Mouse (Mus musculus): ENCODE measurements at regions not wholly inside any gene's neighbourhood (a gene's known extent, or its start where the extent isn't known, plus 50 kb on each side); places are given as distances from the start of the nearest gene placed in this dataset.
A peak's percentile ranks its signal among the peaks of the same experiment; 100 is the strongest.

DNA sequence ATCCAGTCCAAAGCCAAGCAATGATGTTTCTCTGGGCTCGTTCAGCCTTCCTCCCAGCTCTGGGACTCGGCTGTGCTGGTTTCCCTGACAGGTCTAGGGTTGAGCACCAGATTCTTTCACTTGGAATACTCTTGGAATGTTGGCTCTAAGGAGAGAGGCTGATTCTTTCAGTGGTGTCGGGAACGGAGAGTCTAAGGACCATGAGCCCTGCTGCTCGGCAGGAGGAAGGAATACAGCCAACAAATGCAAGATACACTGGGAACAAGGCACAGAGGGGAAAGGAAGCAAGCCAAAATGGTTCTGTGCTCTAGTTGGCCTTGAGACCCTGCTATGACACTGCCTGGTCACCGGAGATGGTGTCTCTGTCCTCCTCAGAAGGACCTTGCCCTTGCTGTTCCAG is 251.8 kb downstream of the Cbln1 start:
- no peaks in the 10 kb centered on the region for H3K4me1 ChIP-seq (ENCODE audit: control insufficient read depth, insufficient read depth, low read length)
- DNase-seq: no peak
- no peak for TF ChIP-seq POLR2A (IDR thresholded peaks at IDR 0.05; ENCODE audit: borderline replicate concordance, extremely low read depth, low read depth, low read length)
- TF ChIP-seq CTCF (IDR thresholded peaks at IDR 0.05; ENCODE audit: insufficient read depth, low read length): no peak
- H3K4me3 ChIP-seq (replicated peaks; ENCODE audit: extremely low read depth, low read depth, low read length): no peak overlapping the region
- WGBS: 66% methylated on average over 6 of the region's 6 CpGs

DNA sequence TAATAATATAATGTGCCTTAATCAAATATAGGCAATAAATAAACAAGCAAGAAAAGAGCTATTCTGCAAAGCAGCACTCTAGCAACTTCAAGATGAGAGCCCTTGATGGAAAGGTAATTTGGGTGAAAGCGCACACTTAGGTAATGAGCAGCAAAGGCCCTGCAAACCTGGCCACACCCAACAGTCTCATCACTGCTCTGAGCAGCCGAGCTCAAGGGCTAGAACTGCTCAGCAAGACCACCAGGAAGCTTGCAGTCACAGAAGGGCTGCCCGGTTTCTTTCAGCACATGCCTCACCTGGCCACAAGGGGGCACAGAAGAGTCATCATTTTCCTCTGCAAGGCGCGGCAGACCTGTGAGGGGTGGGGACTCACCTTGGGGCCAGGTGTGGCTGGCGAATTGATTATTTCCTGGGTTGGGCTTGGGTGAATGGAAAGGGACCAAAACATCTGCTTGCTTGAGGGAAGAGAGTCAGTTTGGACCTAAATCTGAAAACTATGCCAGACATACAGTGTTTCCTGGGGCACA is 253.4 kb downstream of the Cbln1 start:
- no peak overlapping the region for H3K4me3 ChIP-seq (replicated peaks; ENCODE audit: extremely low read depth, low read depth, low read length)
- no peaks in the 10 kb centered on the region for H3K4me1 ChIP-seq (ENCODE audit: control insufficient read depth, insufficient read depth, low read length)
- 13% methylated on average over 6 of the region's 6 CpGs for WGBS
- DNase-seq: peak; percentile 7
- TF ChIP-seq POLR2A (IDR thresholded peaks at IDR 0.05; ENCODE audit: borderline replicate concordance, extremely low read depth, low read depth, low read length) (no peak), CTCF (IDR thresholded peaks at IDR 0.05; ENCODE audit: insufficient read depth, low read length) (peak; percentile 50; the same call in 1 of the 2 replicates)

DNA sequence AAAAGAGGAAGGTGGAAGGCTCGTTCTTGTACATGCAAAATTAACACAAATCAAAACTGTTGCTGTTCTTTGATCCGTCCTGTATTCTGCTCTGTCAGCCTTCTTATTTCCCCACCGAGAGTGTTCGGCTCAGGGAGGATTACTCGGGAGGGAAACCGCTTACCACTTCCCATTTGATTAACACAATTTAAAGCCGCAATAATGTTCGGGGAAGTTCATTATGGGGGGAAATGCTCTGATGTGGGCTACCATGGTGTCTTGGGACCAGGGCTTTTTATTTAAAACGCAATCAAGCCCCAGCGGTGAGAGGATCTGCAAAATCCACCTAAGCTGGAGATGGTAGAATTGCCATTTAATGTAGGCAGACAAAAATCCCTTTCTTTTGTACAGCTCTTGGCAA is 257.4 kb downstream of the Cbln1 start:
- TF ChIP-seq CTCF (IDR thresholded peaks at IDR 0.05; ENCODE audit: insufficient read depth, low read length) (no peak), POLR2A (IDR thresholded peaks at IDR 0.05; ENCODE audit: borderline replicate concordance, extremely low read depth, low read depth, low read length) (no peak)
- Histone ChIP-seq H3K4me1 (ENCODE audit: control insufficient read depth, insufficient read depth, low read length) (no peaks in the 10 kb centered on the region), H3K4me3 (replicated peaks; ENCODE audit: extremely low read depth, low read depth, low read length) (no peak overlapping the region)
- WGBS: 71% methylated on average over 10 of the region's 10 CpGs
- DNase-seq: no peak

DNA sequence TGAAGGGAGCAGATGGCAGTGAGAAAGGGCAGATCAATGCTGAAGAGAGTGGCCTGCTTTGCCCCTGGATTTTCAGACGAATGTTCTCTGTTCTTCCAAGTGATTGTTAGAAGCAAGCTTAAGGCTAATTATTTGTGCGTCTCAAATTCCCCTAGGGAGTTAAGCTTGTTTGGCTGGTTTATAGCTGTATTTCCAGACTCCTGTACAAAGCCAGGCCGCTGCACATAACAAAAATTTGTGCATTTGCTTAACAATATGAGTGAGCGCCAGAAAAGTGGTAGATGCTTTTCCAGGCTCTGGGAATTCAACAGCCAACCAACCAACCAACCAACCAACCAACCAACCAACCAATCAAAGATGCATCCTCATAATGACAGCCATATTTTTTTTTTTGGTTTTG is 261.9 kb downstream of the Cbln1 start:
- Histone ChIP-seq H3K4me1 (ENCODE audit: control insufficient read depth, insufficient read depth, low read length) (no peaks in the 10 kb centered on the region), H3K4me3 (replicated peaks; ENCODE audit: extremely low read depth, low read depth, low read length) (no peak overlapping the region)
- no peak for DNase-seq
- 70% methylated on average over 4 of the region's 4 CpGs for WGBS
- no peak for TF ChIP-seq CTCF (IDR thresholded peaks at IDR 0.05; ENCODE audit: insufficient read depth, low read length)
- TF ChIP-seq POLR2A (IDR thresholded peaks at IDR 0.05; ENCODE audit: borderline replicate concordance, extremely low read depth, low read depth, low read length): no peak

DNA sequence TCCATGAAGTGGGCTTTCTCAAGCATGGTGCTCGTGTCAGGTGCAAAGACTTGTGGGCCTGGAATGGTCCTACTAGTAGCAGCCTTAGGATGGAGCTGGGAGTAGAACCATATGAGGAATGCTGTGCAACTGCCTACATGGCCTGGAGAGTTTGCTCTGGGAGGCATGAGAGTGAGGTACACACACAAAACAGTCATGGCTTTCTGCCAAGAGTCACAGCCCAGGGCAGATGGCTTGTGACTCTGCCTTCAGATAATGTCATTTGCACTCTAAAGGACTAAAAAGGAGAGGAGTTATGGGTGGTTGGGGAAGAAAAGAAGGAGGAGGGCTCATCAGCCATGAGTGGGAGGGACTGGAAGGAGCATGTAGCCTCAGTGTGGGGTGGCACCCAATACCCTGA is 263.1 kb downstream of the Cbln1 start:
- WGBS: 72% methylated on average over 1 of the region's 1 CpGs
- no peak for DNase-seq

DNA sequence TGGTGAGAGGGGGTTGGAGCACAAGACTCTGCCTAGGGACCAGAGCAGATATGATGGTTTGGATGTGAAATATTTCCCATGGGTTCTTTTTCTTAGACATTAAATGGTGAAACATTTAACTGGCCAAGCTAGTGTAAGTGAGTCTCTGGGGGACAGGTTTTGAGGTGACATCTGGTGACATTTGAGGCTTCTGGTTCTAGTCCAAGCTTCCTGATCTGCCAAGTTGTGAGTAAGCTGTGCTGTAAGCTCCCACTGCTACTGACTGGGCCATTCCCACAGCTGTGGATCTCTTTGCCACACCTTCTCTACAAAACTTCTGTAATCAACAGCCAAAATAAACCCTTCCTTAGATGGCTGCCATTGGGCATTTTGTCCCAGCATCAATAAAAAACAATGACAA is 264.4 kb downstream of the Cbln1 start:
- no peak for DNase-seq
- TF ChIP-seq CTCF (IDR thresholded peaks at IDR 0.05; ENCODE audit: insufficient read depth, low read length): no peak
- TF ChIP-seq POLR2A (IDR thresholded peaks at IDR 0.05; ENCODE audit: borderline replicate concordance, extremely low read depth, low read depth, low read length): no peak
- Histone ChIP-seq H3K4me1 (ENCODE audit: control insufficient read depth, insufficient read depth, low read length) (no peaks in the 10 kb centered on the region), H3K4me3 (replicated peaks; ENCODE audit: extremely low read depth, low read depth, low read length) (no peak overlapping the region)

More for the DNA sequence above, 263.1 kb downstream of the Cbln1 start:
- H3K4me3 ChIP-seq (replicated peaks; ENCODE audit: extremely low read depth, low read depth, low read length): no peak overlapping the region
- TF ChIP-seq CTCF (IDR thresholded peaks at IDR 0.05; ENCODE audit: insufficient read depth, low read length): no peak
- TF ChIP-seq POLR2A (IDR thresholded peaks at IDR 0.05; ENCODE audit: borderline replicate concordance, extremely low read depth, low read depth, low read length): no peak
- H3K4me1 ChIP-seq (ENCODE audit: control insufficient read depth, insufficient read depth, low read length): no peaks in the 10 kb centered on the region

DNA sequence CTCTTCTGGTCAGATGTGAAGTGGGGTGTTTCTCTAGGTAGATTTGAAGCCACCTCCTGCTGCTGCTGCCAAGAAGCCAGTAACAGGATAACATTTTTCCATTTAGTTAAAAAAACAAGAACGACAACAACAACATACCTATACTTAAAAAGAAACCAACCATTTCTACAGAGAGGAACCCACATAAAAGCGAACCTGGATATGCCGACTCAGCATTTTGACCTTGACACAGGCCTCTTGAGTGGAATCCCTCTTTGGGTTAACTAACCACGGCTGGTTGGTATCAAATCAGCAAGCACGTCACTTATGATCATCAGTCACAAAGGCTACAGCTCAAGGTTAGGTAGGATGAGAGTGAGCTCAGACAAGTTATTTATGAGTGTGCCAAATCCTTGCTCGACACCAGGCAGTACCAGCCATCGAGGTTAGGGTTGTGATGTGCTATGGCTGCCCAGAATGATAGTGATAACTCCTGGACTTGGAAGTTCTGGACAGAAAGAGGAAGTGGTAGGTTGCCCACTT is 269.7 kb downstream of the Cbln1 start:
- Histone ChIP-seq H3K4me3 (replicated peaks; ENCODE audit: extremely low read depth, low read depth, low read length) (no peak overlapping the region), H3K4me1 (ENCODE audit: control insufficient read depth, insufficient read depth, low read length) (no peaks in the 10 kb centered on the region)
- TF ChIP-seq CTCF (IDR thresholded peaks at IDR 0.05; ENCODE audit: insufficient read depth, low read length) (no peak), POLR2A (IDR thresholded peaks at IDR 0.05; ENCODE audit: borderline replicate concordance, extremely low read depth, low read depth, low read length) (no peak)
- DNase-seq: no peak
- 86% methylated on average over 7 of the region's 7 CpGs for WGBS

DNA sequence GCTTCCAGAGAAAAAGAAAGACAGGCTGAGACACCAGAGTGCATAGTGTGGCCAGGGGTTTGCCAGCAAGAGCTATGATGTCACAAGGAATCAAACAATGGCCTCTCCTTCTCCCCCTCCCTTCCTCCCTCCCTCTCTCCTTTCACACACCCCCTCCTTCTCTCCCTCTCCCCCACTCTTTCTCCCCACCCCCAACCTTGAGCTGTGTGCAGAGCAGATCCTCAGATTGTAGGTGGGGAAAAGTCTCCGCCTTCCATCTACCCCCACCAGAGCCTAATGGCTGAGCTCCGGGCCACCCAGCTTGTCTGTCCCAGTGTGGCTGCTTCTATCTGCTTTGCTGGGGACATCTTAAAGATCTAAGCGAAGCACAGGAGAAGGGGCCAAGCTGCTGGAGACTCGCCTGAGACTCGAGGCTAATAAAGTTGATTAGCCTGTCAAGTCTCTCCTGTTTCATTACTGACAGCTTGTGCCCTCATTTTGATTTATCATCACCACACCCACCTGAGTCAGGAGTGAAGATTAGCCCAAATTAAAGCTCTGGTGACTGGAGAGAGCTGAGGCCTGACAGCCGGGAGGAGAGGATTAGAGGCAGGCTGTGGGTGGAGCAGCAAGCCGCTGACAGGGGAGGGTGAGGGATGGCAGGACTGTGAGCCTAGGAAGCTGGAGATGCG is 272.8 kb downstream of the Cbln1 start:
- no peak for DNase-seq
- 18% methylated on average over 8 of the region's 8 CpGs for WGBS

DNA sequence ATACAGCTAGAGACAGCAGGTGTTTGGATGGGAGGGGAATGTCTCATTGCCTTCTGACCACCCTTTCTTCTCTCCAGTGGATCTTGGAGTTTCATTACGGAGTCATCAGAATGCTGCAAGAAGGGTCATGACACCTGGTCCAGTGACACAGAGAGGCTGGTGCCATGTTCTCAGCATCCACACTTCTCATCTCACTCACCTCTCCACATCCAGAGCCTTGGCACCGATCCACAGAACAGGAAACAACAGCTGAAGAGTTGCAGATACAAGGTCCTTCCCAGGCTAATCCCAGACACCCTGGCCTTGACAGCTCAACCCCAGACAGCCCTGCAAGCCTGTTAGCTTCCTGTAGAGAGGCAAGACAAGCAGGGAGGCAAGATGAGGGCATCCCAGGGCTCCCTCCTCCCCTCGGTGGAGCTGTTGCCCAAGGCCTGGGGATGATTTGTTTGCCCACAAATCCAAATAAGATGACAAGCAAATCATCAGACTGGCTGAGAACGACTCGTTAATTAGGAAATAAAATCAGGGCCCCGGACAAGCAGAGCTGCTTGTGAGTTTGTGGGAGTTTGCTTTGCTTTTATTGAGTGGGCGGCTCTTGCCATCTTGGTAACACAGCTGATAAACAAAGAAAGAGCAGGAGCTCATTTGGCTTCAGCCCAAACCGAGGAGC is 274.4 kb downstream of the Cbln1 start:
- no peak for DNase-seq
- TF ChIP-seq POLR2A (IDR thresholded peaks at IDR 0.05; ENCODE audit: borderline replicate concordance, extremely low read depth, low read depth, low read length) (no peak), CTCF (IDR thresholded peaks at IDR 0.05; ENCODE audit: insufficient read depth, low read length) (no peak)
- Histone ChIP-seq H3K4me1 (ENCODE audit: control insufficient read depth, insufficient read depth, low read length) (no peaks in the 10 kb centered on the region), H3K4me3 (replicated peaks; ENCODE audit: extremely low read depth, low read depth, low read length) (no peak overlapping the region)
- WGBS: 35% methylated on average over 8 of the region's 8 CpGs

More for the DNA sequence above, 272.8 kb downstream of the Cbln1 start:
- TF ChIP-seq CTCF (IDR thresholded peaks at IDR 0.05; ENCODE audit: insufficient read depth, low read length) (no peak), POLR2A (IDR thresholded peaks at IDR 0.05; ENCODE audit: borderline replicate concordance, extremely low read depth, low read depth, low read length) (no peak)
- Histone ChIP-seq H3K4me1 (ENCODE audit: control insufficient read depth, insufficient read depth, low read length) (no peaks in the 10 kb centered on the region), H3K4me3 (replicated peaks; ENCODE audit: extremely low read depth, low read depth, low read length) (no peak overlapping the region)

Data from lung, adult 2 months (tissue).